Mouse (Mus musculus): ENCODE data around the gene Olfr713.

Olfr713 gene

GRCm38 (mm10) chr7:107030874-107031273, at the start of gene Olfr713:
Gene Olfr713 (plus strand): TSS chr7:107031174.
- DNase-seq (ENCODE audit: low read depth) = no peak

GRCm38 (mm10) chr7:106985236-106985635, 45.7 kb upstream of the Olfr713 start:
- no peak for DNase-seq (ENCODE audit: low read depth)

- DNase-seq (ENCODE audit: low read depth) = no peak
Measured at GRCm38 (mm10) chr7:107000798-107001197, 30.2 kb upstream of the Olfr713 start.

GRCm38 (mm10) chr7:107004169-107004568, 26.8 kb upstream of the Olfr713 start:
- no peak for DNase-seq (ENCODE audit: low read depth)

- no peak for DNase-seq (ENCODE audit: low read depth)
Measured at GRCm38 (mm10) chr7:107005972-107006371, 25.0 kb upstream of the Olfr713 start, which contains the start of gene Olfr2. Gene Olfr2 (minus strand): TSS chr7:107006072.

- DNase-seq (ENCODE audit: low read depth) = no peak
Measured at GRCm38 (mm10) chr7:107039934-107040563, 9.1 kb downstream of the Olfr713 start.

GRCm38 (mm10) chr7:107043136-107043535, 12.2 kb downstream of the Olfr713 start:
- DNase-seq (ENCODE audit: low read depth) = no peak

- DNase-seq (ENCODE audit: low read depth) = no peak
Measured at GRCm38 (mm10) chr7:107044407-107044806, 13.4 kb downstream of the Olfr713 start.

- DNase-seq (ENCODE audit: low read depth) = peak; percentile 52
Measured at GRCm38 (mm10) chr7:107045833-107046232, 14.9 kb downstream of the Olfr713 start.

- no peak for DNase-seq (ENCODE audit: low read depth)
Measured at GRCm38 (mm10) chr7:107047578-107047977, 16.6 kb downstream of the Olfr713 start.

- DNase-seq (ENCODE audit: low read depth) = no peak
Measured at GRCm38 (mm10) chr7:107070681-107071080, 39.7 kb downstream of the Olfr713 start, which contains the start of gene Olfr714. Gene Olfr714 (plus strand): TSS chr7:107070981.
